Mouse (Mus musculus) small intestine, adult 2 months (tissue): ENCODE results near the gene Nme1.

Experiments
- CTCF ChIP-seq: fragments of 200-500 bp; IDR thresholded peaks from 2 replicates; pipeline ENCODE4 v1.5.1; 2012; ENCODE audit warnings: low read depth, mild to moderate bottlenecking, control low read depth, inconsistent platforms, low read length, moderate library complexity, mixed read lengths; ENCODE audit not compliant: insufficient replicate concordance, insufficient read length; ENCODE audit errors: extremely low read depth
- POLR2A ChIP-seq: fragments of 200-500 bp; IDR thresholded peaks from 2 replicates; pipeline ENCODE4 v1.6.1; 2012; ENCODE audit warnings: low read depth, mild to moderate bottlenecking, control low read depth, inconsistent platforms, low read length, moderate library complexity

DNA sequence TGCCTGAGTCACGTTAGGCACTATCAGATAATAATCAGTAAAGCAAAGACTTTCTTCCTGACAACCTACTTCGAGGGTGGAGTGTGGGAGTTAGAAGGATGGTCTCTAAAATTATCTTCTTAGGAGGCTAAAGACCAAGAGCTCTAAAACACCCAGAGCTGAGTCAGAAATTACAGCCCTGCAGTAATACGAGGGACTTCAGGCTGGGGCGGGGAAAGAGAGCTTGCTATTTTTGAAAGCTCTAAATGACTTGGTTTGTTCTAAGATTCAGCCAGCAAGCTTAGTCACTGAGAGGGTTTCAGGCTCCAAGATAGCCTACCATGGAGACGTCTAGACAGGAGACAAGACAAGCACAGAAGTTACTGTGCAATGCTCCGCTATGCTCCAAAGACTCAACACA is 2.9 kb downstream of the Nme1 start:
- no peak for TF ChIP-seq POLR2A
- TF ChIP-seq CTCF, result no peak
